Mouse (Mus musculus) neural tube, embryonic 15.5 days (tissue): ENCODE measurements around the gene Ube2t. TPM values are rescaled to one million over a fixed set of nuclear protein-coding genes. Genes with fewer than 3 reads are reported as not detected.

Experiments used
- ATAC-seq: fragments of 200-750 bp; cut with Nextera tagmentation; 2 replicates; pipeline ENCODE4 v1.8.0; 2017; ENCODE audit warnings: mild to moderate bottlenecking, moderate TSS enrichment, moderate library complexity; ENCODE audit not compliant: low FRiP score
- H3K27ac ChIP-seq: fragments of 300-500 bp; sonication (generic); replicated peaks from 2 replicates; pipeline ENCODE4 v1.5.1; 2015; ENCODE audit warnings: mild to moderate bottlenecking, inconsistent platforms
- H3K27me3 ChIP-seq: fragments of 300-500 bp; sonication (generic); replicated peaks from 2 replicates; pipeline ENCODE4 v1.6.1; 2015; ENCODE audit warnings: inconsistent platforms
- H3K36me3 ChIP-seq: fragments of 300-500 bp; sonication (generic); 2 replicates; pipeline ENCODE4 v1.6.1; 2015; ENCODE audit warnings: inconsistent platforms
- H3K4me1 ChIP-seq: fragments of 300-500 bp; sonication (generic); 2 replicates; pipeline ENCODE4 v1.6.1; 2015; ENCODE audit warnings: inconsistent platforms
- H3K4me2 ChIP-seq: fragments of 300-500 bp; sonication (generic); 2 replicates; pipeline ENCODE4 v1.6.1; 2015; ENCODE audit warnings: inconsistent platforms, mild to moderate bottlenecking, moderate library complexity
- H3K4me3 ChIP-seq: fragments of 300-500 bp; sonication (generic); replicated peaks from 2 replicates; pipeline ENCODE4 v1.5.1; 2015; ENCODE audit warnings: mild to moderate bottlenecking, inconsistent platforms
- H3K9ac ChIP-seq: fragments of 300-500 bp; sonication (generic); replicated peaks from 2 replicates; pipeline ENCODE4 v1.6.1; 2015; ENCODE audit warnings: mild to moderate bottlenecking, inconsistent platforms
- H3K9me3 ChIP-seq: fragments of 300-500 bp; sonication (generic); replicated peaks from 2 replicates; pipeline ENCODE4 v1.6.1; 2016; ENCODE audit warnings: inconsistent platforms
- whole genome bisulfite sequencing: fragments of 180-500 bp; shearing (Covaris S2); methylation state at CpG from one replicate; pipeline ENCODE4 v1.1.7; 2015; ENCODE audit warnings: mixed read lengths; 5-methylcytosine and 5-hydroxymethylcytosine counted together
- polyA plus RNA-seq: library from polyadenylated mRNA; unstranded; fragments of >200 nt; fragmentation: Nextera tagmentation; extraction: Ambion mirVana; gene quantifications from 2 replicates; pipeline ENCODE4 v1.2.1, GENCODE M21; 2015

Ube2t gene
- polyA plus RNA-seq, 1 experiment from 2014 or later = 11.4 TPM

DNA sequence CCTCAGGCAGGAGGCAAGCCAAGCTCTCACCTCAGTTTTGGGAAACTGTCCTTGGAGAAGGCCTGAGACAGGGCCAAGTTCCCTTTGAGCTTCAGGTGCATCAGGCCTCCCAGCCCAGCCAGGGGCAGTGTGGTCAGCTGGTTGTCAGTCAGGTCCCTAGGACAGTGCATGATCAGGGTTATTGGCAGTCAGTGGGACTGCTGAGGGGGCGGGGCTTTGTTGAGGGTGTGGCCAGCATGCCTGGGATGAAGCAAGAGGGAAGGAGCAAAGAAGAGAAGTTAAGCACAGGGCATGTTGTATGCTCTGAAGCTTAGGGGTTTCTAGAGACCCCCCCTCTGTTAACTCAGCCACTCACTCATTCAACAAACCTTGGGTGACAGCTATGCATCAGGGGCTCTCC is 33.6 kb downstream of the Ube2t start:
- ATAC-seq = no peak
- Histone ChIP-seq H3K4me3 (no peak overlapping the region), H3K4me2 (no peak overlapping the region), H3K36me3 (no peaks in the 10 kb centered on the region), H3K27me3 (0 out of 2 replicates have a peak, but pooled peaks cover 3% of the 10 kb centered on the region), H3K9me3 (no peaks in the 10 kb centered on the region), H3K9ac (no peak overlapping the region), H3K27ac (no peak overlapping the region), H3K4me1 (peaks cover 7% of the 10 kb centered on the region; the same call in 1 of the 2 replicates)
- WGBS = 36% methylated on average over 1 of the region's 1 CpGs

- H3K4me3 ChIP-seq = no peak overlapping the region
- 0 out of 2 replicates have a peak, but pooled peaks cover 3% of the 10 kb centered on the region for H3K27me3 ChIP-seq
- no peak overlapping the region for H3K9ac ChIP-seq
- H3K4me2 ChIP-seq = no peak overlapping the region
- WGBS = 92% methylated on average over 7 of the region's 7 CpGs
- H3K4me1 ChIP-seq = peaks cover 7% of the 10 kb centered on the region; the same call in 1 of the 2 replicates
- no peaks in the 10 kb centered on the region for H3K9me3 ChIP-seq
- no peak overlapping the region for H3K27ac ChIP-seq
- no peaks in the 10 kb centered on the region for H3K36me3 ChIP-seq
- ATAC-seq = no peak
Observed at GRCm38 (mm10) chr1:134996471-134996870, 34.1 kb downstream of the Ube2t start.

- Histone ChIP-seq H3K4me3 (no peak overlapping the region), H3K27me3 (no peaks in the 10 kb centered on the region), H3K36me3 (no peaks in the 10 kb centered on the region), H3K4me2 (no peak overlapping the region), H3K9ac (no peak overlapping the region), H3K4me1 (peaks cover 7% of the 10 kb centered on the region; the same call in 1 of the 2 replicates), H3K9me3 (no peaks in the 10 kb centered on the region), H3K27ac (no peak overlapping the region)
- 83% methylated on average over 5 of the region's 5 CpGs for WGBS
- no peak for ATAC-seq
Observed at GRCm38 (mm10) chr1:134997568-134997967, 35.2 kb downstream of the Ube2t start.

- ATAC-seq = peak; percentile 61
- 81% methylated on average over 8 of the region's 8 CpGs for WGBS
- Histone ChIP-seq H3K4me3 (no peak overlapping the region), H3K36me3 (no peaks in the 10 kb centered on the region), H3K27me3 (no peaks in the 10 kb centered on the region), H3K9ac (no peak overlapping the region), H3K4me2 (no peak overlapping the region), H3K4me1 (peaks cover 8% of the 10 kb centered on the region; the same call in 1 of the 2 replicates), H3K27ac (no peak overlapping the region), H3K9me3 (no peaks in the 10 kb centered on the region)
Observed at GRCm38 (mm10) chr1:134998231-134998630, 35.9 kb downstream of the Ube2t start.

- Histone ChIP-seq H3K4me1 (peaks cover 8% of the 10 kb centered on the region; the same call in 1 of the 2 replicates), H3K27ac (no peak overlapping the region), H3K27me3 (no peaks in the 10 kb centered on the region), H3K9ac (no peak overlapping the region), H3K36me3 (no peaks in the 10 kb centered on the region), H3K9me3 (no peaks in the 10 kb centered on the region), H3K4me2 (no peak overlapping the region), H3K4me3 (no peak overlapping the region)
- 82% methylated on average over 9 of the region's 9 CpGs for WGBS
- no peak for ATAC-seq
Observed at GRCm38 (mm10) chr1:135000527-135000926, 38.2 kb downstream of the Ube2t start.

- ATAC-seq = no peak
- 60% methylated on average over 4 of the region's 4 CpGs for WGBS
- H3K27ac ChIP-seq = no peak overlapping the region
Observed at GRCm38 (mm10) chr1:135003346-135003745, 41.0 kb downstream of the Ube2t start.

DNA sequence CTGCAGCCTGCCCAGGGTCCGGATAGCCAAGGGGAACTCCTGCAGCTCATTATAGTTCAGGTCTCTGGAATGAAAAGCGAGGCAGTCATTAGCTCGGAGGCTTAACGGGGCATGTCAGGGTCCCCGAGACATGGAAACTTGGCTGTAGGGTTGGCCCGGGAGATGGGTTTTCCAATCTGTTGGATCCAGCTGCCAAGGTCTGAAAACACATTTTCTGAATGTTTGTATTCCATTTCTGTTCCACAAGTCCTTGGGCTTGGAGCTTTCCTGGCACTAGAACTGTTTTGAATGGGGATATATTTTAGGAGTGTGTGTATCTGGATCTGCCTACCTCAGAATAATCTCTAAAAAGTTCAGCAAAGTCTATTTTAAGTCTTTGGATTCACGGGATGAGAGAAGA is 43.3 kb downstream of the Ube2t start:
- H3K4me3 ChIP-seq = no peak overlapping the region

More at GRCm38 (mm10) chr1:135003346-135003745, 41.0 kb downstream of the Ube2t start:
- Histone ChIP-seq H3K4me3 (no peak overlapping the region), H3K36me3 (no peaks in the 10 kb centered on the region), H3K4me2 (no peak overlapping the region), H3K4me1 (0 out of 2 replicates have a peak, but pooled peaks cover 3% of the 10 kb centered on the region), H3K27me3 (no peaks in the 10 kb centered on the region), H3K9me3 (no peaks in the 10 kb centered on the region), H3K9ac (no peak overlapping the region)

DNA sequence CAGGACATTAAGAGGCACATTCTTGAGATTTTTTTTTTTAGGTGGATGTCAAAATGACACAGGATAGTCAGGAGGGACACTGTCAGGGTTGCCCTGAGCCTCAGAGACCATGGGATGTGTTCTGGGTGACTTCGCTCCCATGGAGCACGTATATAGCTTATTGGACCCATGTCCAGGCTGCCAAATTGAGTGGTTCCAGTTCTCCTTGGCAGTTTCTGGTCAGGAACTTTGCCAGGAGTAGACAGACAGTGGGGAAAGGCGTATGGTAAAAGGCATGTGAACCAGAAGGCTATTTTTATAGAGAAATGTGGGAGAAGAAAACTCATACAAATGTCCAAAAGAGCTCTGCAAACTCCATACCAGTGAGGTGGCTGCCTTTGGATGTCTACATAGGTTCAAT is 47.5 kb downstream of the Ube2t start:
- Histone ChIP-seq H3K4me2 (no peak overlapping the region), H3K36me3 (no peaks in the 10 kb centered on the region), H3K27ac (no peak overlapping the region), H3K4me3 (no peak overlapping the region), H3K27me3 (no peaks in the 10 kb centered on the region), H3K9me3 (no peaks in the 10 kb centered on the region), H3K4me1 (peaks cover under 1% of the 10 kb centered on the region; the same call in 1 of the 2 replicates), H3K9ac (no peak overlapping the region)
- ATAC-seq = no peak
- WGBS = 88% methylated on average over 3 of the region's 3 CpGs

More for the DNA sequence above, 43.3 kb downstream of the Ube2t start:
- no peaks in the 10 kb centered on the region for H3K36me3 ChIP-seq
- no peaks in the 10 kb centered on the region for H3K9me3 ChIP-seq
- ATAC-seq = no peak
- H3K4me1 ChIP-seq = 0 out of 2 replicates have a peak, but pooled peaks cover 3% of the 10 kb centered on the region
- no peaks in the 10 kb centered on the region for H3K27me3 ChIP-seq
- H3K27ac ChIP-seq = no peak overlapping the region
- no peak overlapping the region for H3K9ac ChIP-seq
- 29% methylated on average over 7 of the region's 7 CpGs for WGBS
- H3K4me2 ChIP-seq = no peak overlapping the region

- 87% methylated on average over 5 of the region's 5 CpGs for WGBS
- Histone ChIP-seq H3K4me1 (peaks cover 3% of the 10 kb centered on the region; the same call in 1 of the 2 replicates), H3K9me3 (no peaks in the 10 kb centered on the region), H3K9ac (no peak overlapping the region), H3K4me2 (no peak overlapping the region), H3K4me3 (no peak overlapping the region), H3K36me3 (no peaks in the 10 kb centered on the region), H3K27ac (no peak overlapping the region), H3K27me3 (no peaks in the 10 kb centered on the region)
- ATAC-seq = no peak
Observed at GRCm38 (mm10) chr1:135011912-135012311, 49.5 kb downstream of the Ube2t start.

- no peaks in the 10 kb centered on the region for H3K27me3 ChIP-seq
- no peak overlapping the region for H3K4me3 ChIP-seq
- no peak overlapping the region for H3K9ac ChIP-seq
- H3K4me1 ChIP-seq = peaks cover 3% of the 10 kb centered on the region; the same call in 1 of the 2 replicates
- H3K9me3 ChIP-seq = no peaks in the 10 kb centered on the region
- no peaks in the 10 kb centered on the region for H3K36me3 ChIP-seq
- ATAC-seq = no peak
- H3K27ac ChIP-seq = no peak overlapping the region
- 74% methylated on average over 9 of the region's 9 CpGs for WGBS
- no peak overlapping the region for H3K4me2 ChIP-seq
Observed at GRCm38 (mm10) chr1:135012472-135012871, 50.1 kb downstream of the Ube2t start.

GRCm38 (mm10) chr1:135014921-135015445 is 52.6 kb downstream of the Ube2t start:
- Histone ChIP-seq H3K9me3 (no peaks in the 10 kb centered on the region), H3K4me3 (no peak overlapping the region), H3K9ac (no peak overlapping the region), H3K4me1 (peaks cover 21% of the 10 kb centered on the region), H3K36me3 (no peaks in the 10 kb centered on the region), H3K27me3 (no peaks in the 10 kb centered on the region), H3K4me2 (no peak overlapping the region), H3K27ac (no peak overlapping the region)
- ATAC-seq = no peak
- WGBS = 32% methylated on average over 10 of the region's 10 CpGs

DNA sequence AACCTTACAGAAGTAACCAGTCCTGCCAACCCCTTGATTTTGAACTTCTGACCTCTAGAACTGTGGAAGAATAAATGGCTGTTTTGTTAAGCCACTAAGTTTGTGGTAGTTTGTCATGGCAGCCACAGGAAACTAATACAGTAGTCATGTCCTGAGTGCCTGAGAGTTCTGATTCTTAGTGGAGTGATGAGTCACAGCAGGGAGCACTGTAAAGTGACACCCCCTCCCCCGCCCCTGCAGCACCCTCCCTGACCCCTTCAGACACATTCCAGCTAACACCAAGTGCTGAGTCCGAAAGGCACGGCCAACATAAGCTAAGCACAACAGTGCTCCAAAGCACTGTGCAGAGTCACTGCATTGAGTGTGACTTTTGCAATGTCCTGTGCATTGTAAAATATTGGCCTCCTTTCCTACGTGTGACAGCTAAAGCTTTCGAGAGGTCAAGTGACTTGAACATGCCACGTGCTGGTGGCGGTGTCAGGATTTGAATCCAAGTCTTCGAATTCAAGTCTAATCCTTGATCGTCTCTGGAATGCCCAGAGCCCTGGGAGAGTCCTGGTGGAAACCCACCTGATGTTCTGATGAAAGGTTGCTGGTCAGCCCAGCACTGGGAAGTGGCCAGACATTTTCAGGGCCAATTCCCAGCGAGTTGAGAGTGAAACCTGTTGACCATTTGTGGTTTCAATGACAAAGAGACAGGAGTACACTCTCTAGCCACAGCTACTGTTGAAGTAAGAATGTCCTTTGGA is 54.7 kb downstream of the Ube2t start:
- no peak for ATAC-seq
- Histone ChIP-seq H3K4me2 (no peak overlapping the region), H3K9me3 (no peaks in the 10 kb centered on the region), H3K4me3 (no peak overlapping the region), H3K27me3 (no peaks in the 10 kb centered on the region), H3K27ac (no peak overlapping the region), H3K9ac (no peak overlapping the region), H3K4me1 (peaks cover 40% of the 10 kb centered on the region), H3K36me3 (no peaks in the 10 kb centered on the region)
- WGBS = 86% methylated on average over 10 of the region's 10 CpGs
